Mouse (Mus musculus) hindbrain, embryonic 12.5 days (tissue): ENCODE results near the gene Gbp9. TPM values are rescaled to one million over a fixed set of nuclear protein-coding genes. Genes with fewer than 3 reads are reported as not detected.
"Not testable (repeated sequence)": the region's sequence is repeated elsewhere in the genome, so short reads cannot be mapped to it uniquely, and the experiment has no call there.

Source experiments
- ATAC-seq: fragments of 200-750 bp; cut with Nextera tagmentation; 2 replicates; pipeline ENCODE4 v1.8.0; 2017; ENCODE audit warnings: moderate TSS enrichment; ENCODE audit not compliant: low FRiP score
- H3K27ac ChIP-seq: fragments of 300-500 bp; sonication (generic); 2 replicates; pipeline ENCODE4 v1.5.1; 2016; ENCODE audit warnings: mild to moderate bottlenecking
- H3K27me3 ChIP-seq: fragments of 300-500 bp; sonication (generic); 2 replicates; pipeline ENCODE4 v1.6.1; 2016; ENCODE audit warnings: mild to moderate bottlenecking
- H3K36me3 ChIP-seq: fragments of 300-500 bp; sonication (generic); 2 replicates; pipeline ENCODE4 v1.6.1; 2016; ENCODE audit warnings: mild to moderate bottlenecking
- H3K4me1 ChIP-seq: fragments of 300-500 bp; sonication (generic); 2 replicates; pipeline ENCODE4 v1.6.1; 2016
- H3K4me2 ChIP-seq: fragments of 300-500 bp; sonication (generic); replicated peaks from 2 replicates; pipeline ENCODE4 v1.6.1; 2016; ENCODE audit warnings: mild to moderate bottlenecking
- H3K4me3 ChIP-seq: fragments of 300-500 bp; sonication (generic); 2 replicates; pipeline ENCODE4 v1.5.1; 2016; ENCODE audit warnings: mild to moderate bottlenecking
- H3K9ac ChIP-seq: fragments of 300-500 bp; sonication (generic); 2 replicates; pipeline ENCODE4 v1.6.1; 2016; ENCODE audit warnings: mild to moderate bottlenecking, moderate library complexity
- H3K9me3 ChIP-seq: fragments of 300-500 bp; sonication (generic); replicated peaks from 2 replicates; pipeline ENCODE4 v1.6.1; 2016; ENCODE audit warnings: mild to moderate bottlenecking
- WGBS: fragments of 180-500 bp; shearing (Covaris S2); methylation state at CpG from one replicate; pipeline ENCODE4 v1.1.7; 2016; 5-methylcytosine and 5-hydroxymethylcytosine counted together
- polyA plus RNA-seq: library from polyadenylated mRNA; unstranded; fragments of >200 nt; fragmentation: Nextera tagmentation; extraction: Ambion mirVana; gene quantifications from 2 replicates; pipeline ENCODE4 v1.2.1, GENCODE M21; 2016

Gene Gbp9
- polyA plus RNA-seq, 1 experiment from 2014 or later, result 1.6 TPM

GRCm38 (mm10) chr5:105114696-105115095, 24.6 kb downstream of the Gbp9 start:
- H3K4me3 ChIP-seq, result no peak overlapping the region
- no peaks in the 10 kb centered on the region for H3K36me3 ChIP-seq
- 89% methylated on average over 2 of the region's 2 CpGs for WGBS
- no peak overlapping the region for H3K9ac ChIP-seq
- ATAC-seq, result no peak
- H3K9me3 ChIP-seq, result no peaks in the 10 kb centered on the region
- no peaks in the 10 kb centered on the region for H3K27me3 ChIP-seq
- H3K4me1 ChIP-seq, result no peaks in the 10 kb centered on the region
- H3K27ac ChIP-seq, result no peak overlapping the region
- no peak overlapping the region for H3K4me2 ChIP-seq

GRCm38 (mm10) chr5:105113656-105114055, 25.7 kb downstream of the Gbp9 start:
- no peaks in the 10 kb centered on the region for H3K36me3 ChIP-seq
- WGBS, result 95% methylated on average over 5 of the region's 5 CpGs
- no peaks in the 10 kb centered on the region for H3K4me1 ChIP-seq
- no peak overlapping the region for H3K9ac ChIP-seq
- H3K27me3 ChIP-seq, result no peaks in the 10 kb centered on the region
- ATAC-seq, result no peak
- no peak overlapping the region for H3K4me3 ChIP-seq
- no peak overlapping the region for H3K4me2 ChIP-seq
- H3K9me3 ChIP-seq, result no peaks in the 10 kb centered on the region
- no peak overlapping the region for H3K27ac ChIP-seq

DNA sequence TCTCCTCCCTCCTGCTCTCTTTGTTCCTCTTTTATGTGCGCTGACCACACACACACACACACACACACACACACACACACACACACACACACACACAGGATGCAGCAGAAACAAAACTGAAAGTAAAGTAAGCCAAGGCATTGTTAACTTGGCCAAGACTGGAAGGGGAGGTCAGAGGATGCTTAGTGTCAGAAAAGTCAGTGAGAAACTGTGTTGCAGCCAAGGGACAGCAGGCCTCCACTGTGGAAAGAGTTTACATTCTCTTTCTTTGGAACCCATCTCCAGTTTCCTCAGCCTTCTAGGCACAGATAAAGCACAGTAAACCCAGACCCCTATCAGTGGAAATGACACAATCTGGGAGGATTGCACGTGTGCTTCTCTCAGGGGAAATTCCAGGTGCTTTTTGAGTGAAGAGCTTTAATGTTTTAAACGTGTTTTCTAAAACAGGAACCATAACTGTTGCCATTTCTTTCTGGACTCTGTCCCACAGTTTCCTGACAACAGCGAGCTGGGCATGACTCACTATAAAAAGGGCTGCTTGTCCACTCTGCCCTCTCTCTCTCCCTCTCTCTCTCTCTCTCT, 29.0 kb downstream of the Gbp9 start:
- H3K4me3 ChIP-seq, H3K4me1 ChIP-seq, H3K9me3 ChIP-seq, H3K4me2 ChIP-seq, ATAC-seq, H3K27me3 ChIP-seq, H3K27ac ChIP-seq, H3K9ac ChIP-seq, H3K36me3 ChIP-seq: not testable (repeated sequence)
- 21% methylated on average over 4 of the region's 4 CpGs for WGBS

DNA sequence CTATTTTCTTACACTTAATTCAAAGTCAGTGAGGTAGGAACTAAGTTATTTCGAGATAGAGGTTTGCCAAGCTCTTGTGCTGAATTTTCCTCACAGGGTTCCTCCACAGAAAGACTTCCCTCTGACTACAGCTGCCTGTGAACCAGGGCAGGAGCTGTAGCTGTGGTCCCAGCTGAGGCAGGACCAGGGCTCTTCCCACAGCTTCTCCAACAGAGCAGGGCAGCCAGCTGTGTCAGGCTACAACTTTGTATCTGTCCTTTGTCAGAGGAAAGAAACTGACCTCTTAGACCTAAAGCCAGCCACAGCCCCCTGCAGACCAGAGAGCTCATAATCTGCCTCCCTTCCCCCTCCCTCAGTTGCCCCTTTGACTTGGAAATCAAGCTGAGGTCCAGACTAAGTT, 29.6 kb downstream of the Gbp9 start:
- H3K9me3 ChIP-seq, H3K4me1 ChIP-seq, H3K27me3 ChIP-seq, H3K27ac ChIP-seq, ATAC-seq, H3K4me2 ChIP-seq, H3K9ac ChIP-seq, H3K4me3 ChIP-seq, H3K36me3 ChIP-seq: not testable (repeated sequence)
- WGBS, result 36% methylated on average over 1 of the region's 1 CpGs

GRCm38 (mm10) chr5:105105689-105106088, 33.6 kb downstream of the Gbp9 start:
- not testable (repeated sequence) for H3K27me3 ChIP-seq, H3K9me3 ChIP-seq, H3K4me2 ChIP-seq, H3K36me3 ChIP-seq, H3K4me3 ChIP-seq, H3K4me1 ChIP-seq, ATAC-seq, H3K9ac ChIP-seq, H3K27ac ChIP-seq
- WGBS, result 88% methylated on average over 2 of the region's 2 CpGs

DNA sequence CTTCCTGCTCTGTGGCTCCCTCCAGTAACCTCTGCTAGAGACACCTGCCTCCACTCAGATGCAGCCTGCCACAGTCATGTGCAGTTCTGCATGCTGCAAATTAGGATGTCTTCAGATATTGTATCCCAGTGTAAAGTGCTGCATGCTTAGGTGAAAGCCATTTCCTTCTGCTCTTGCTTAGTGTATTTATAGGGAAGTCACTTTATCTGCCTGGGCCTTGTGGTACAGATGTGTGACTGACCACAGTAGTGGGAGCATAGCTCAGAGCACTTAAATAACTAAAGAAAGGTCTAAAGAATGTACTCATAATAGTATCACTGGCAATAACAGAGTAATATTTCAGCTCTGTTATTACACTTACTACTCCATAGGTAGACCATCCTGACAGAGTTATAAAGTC, 57.4 kb downstream of the Gbp9 start:
- Histone ChIP-seq H3K4me2 (no peak overlapping the region), H3K4me1 (no peaks in the 10 kb centered on the region), H3K27me3 (no peaks in the 10 kb centered on the region), H3K4me3 (no peak overlapping the region), H3K9me3 (no peaks in the 10 kb centered on the region), H3K9ac (no peak overlapping the region), H3K27ac (no peak overlapping the region), H3K36me3 (no peaks in the 10 kb centered on the region)
- ATAC-seq, result no peak

DNA sequence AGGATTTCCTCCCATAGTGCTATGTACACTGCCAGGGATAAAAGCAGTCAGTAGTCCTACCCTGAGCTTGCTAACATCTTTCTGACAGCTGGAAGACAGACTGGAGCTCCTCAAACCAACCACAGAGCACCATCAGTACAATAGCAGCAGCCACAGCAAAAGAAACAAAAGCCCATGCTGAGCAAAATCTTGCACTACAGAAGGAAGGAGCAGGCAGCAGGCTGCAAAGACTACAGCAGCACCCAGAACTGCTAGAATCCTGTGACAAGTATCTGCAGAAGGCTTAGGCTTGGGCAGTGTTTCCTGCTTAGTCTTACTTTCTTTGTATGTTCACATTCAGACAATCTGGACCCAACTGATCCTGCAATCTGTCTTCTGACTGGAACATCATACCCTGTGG, 71.0 kb downstream of the Gbp9 start:
- not testable (repeated sequence) for H3K27ac ChIP-seq, H3K4me1 ChIP-seq, H3K9ac ChIP-seq, ATAC-seq, H3K4me3 ChIP-seq, H3K9me3 ChIP-seq, H3K36me3 ChIP-seq, H3K4me2 ChIP-seq, H3K27me3 ChIP-seq

DNA sequence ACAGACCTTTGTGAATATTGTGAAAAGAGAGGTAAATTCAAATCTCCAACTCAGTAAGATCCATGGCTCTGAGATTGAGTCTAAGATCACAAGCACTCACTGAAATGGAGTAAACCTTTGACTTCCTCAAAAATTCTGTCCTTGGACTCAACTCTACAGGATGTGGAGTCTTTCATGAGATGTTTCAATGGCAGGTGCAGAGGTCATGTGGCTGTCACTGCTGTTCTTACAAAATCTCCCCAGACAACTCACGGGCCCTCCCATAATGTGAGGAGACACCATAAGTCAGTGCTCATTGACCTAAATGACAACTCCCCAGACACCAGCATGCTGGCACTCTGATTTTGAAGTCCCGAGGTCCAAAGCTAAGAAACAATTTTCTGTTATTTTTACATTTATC, 74.9 kb downstream of the Gbp9 start:
- not testable (repeated sequence) for ATAC-seq, H3K27ac ChIP-seq, H3K4me3 ChIP-seq, H3K9ac ChIP-seq, H3K4me1 ChIP-seq, H3K36me3 ChIP-seq, H3K9me3 ChIP-seq, H3K27me3 ChIP-seq, H3K4me2 ChIP-seq
- WGBS, result 64% methylated on average over 2 of the region's 2 CpGs

DNA sequence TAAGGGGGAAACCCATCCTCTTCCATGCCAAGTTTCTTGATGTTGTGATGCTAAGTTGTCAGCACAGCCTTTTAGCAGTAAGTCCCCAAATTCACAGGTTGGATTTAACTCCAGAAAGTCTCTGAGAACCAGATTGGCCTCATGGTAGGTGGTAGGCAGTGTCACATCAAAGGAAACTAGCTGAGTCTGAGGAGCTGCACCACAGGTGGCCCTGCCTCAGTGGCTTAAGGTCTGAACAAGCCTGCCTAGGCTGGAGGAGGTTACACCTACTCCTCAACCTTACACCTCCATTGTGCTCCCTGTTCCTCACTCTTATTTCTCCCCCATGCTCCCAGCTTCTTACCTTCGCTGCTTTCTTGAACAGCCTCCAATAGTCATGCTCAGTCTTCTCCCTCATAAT, 76.0 kb downstream of the Gbp9 start:
- Histone ChIP-seq H3K27ac (no peak overlapping the region), H3K36me3 (no peaks in the 10 kb centered on the region), H3K9ac (no peak overlapping the region), H3K9me3 (no peaks in the 10 kb centered on the region), H3K27me3 (no peaks in the 10 kb centered on the region), H3K4me2 (no peak overlapping the region), H3K4me1 (no peaks in the 10 kb centered on the region), H3K4me3 (no peak overlapping the region)
- WGBS, result 79% methylated on average over 1 of the region's 1 CpGs
- no peak for ATAC-seq

- not testable (repeated sequence) for H3K9me3 ChIP-seq, H3K9ac ChIP-seq, H3K36me3 ChIP-seq, H3K4me3 ChIP-seq, H3K27ac ChIP-seq, H3K27me3 ChIP-seq, H3K4me1 ChIP-seq, ATAC-seq, H3K4me2 ChIP-seq
- 65% methylated on average over 2 of the region's 2 CpGs for WGBS
Measured at GRCm38 (mm10) chr5:105062403-105062802, 76.9 kb downstream of the Gbp9 start.

DNA sequence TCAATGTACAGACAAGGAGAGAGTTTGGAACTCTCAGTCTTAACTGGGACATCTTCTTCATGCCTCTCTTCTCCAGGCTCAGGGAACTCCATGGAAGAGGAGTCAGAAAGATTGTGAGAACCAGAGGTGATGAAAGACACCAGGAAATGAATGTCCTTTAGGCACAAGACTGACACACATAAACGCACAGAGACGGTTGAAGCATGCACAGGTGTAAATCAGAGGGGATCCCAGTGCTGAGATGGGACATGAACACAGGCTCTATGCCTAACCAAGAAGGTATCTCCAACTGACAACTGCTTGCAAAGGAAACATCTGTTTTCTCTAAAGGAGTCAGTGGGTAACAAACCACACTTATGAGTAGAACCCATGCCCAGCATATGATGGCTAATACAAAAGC, 79.1 kb downstream of the Gbp9 start:
- Histone ChIP-seq H3K27me3 (no peaks in the 10 kb centered on the region), H3K9me3 (no peaks in the 10 kb centered on the region), H3K4me3 (no peak overlapping the region), H3K9ac (no peak overlapping the region), H3K4me2 (no peak overlapping the region), H3K36me3 (no peaks in the 10 kb centered on the region), H3K4me1 (no peaks in the 10 kb centered on the region), H3K27ac (no peak overlapping the region)
- WGBS, result 96% methylated on average over 2 of the region's 2 CpGs
- no peak for ATAC-seq

DNA sequence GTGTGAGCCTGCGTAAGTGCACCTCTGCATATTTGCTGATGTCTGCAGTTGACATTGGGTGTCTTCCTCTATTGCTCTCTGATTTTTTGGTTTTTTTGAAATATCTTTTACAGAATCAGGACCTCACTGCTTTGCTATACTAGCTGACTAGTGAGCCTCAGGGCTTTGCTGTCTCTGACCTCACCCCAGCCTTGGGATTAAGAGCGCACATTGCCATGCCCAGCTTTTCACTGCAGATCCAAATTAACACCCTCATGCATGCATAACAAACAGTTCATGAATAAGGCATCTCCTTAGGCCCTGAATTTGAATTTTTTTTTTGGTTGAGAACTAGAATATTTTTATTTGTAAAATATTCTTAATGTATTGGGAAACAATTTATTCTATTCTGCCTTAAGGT, 84.1 kb downstream of the Gbp9 start:
- 86% methylated on average over 2 of the region's 2 CpGs for WGBS
- Histone ChIP-seq H3K27ac (no peak overlapping the region), H3K4me3 (no peak overlapping the region), H3K4me1 (no peaks in the 10 kb centered on the region), H3K36me3 (no peaks in the 10 kb centered on the region), H3K9me3 (no peaks in the 10 kb centered on the region), H3K4me2 (no peak overlapping the region), H3K9ac (no peak overlapping the region), H3K27me3 (no peaks in the 10 kb centered on the region)
- no peak for ATAC-seq

GRCm38 (mm10) chr5:105053471-105054169, 85.7 kb downstream of the Gbp9 start:
- not testable (repeated sequence) for H3K9me3 ChIP-seq, ATAC-seq, H3K4me2 ChIP-seq, H3K9ac ChIP-seq, H3K4me3 ChIP-seq, H3K4me1 ChIP-seq, H3K27me3 ChIP-seq, H3K36me3 ChIP-seq, H3K27ac ChIP-seq
- 82% methylated on average over 1 of the region's 1 CpGs for WGBS
